Mouse (Mus musculus) 416B (cell line): ENCODE measurements around the gene Nfam1.

Experiments used
- DNase-seq: peaks from one replicate; pipeline ENCODE4 v3.0.0; 2011; ENCODE audit warnings: low read depth

The Nfam1 gene

GRCm38 (mm10) chr15:82958253-82958701 is 74.8 kb downstream of the Nfam1 start:
- DNase-seq = no peak

DNA sequence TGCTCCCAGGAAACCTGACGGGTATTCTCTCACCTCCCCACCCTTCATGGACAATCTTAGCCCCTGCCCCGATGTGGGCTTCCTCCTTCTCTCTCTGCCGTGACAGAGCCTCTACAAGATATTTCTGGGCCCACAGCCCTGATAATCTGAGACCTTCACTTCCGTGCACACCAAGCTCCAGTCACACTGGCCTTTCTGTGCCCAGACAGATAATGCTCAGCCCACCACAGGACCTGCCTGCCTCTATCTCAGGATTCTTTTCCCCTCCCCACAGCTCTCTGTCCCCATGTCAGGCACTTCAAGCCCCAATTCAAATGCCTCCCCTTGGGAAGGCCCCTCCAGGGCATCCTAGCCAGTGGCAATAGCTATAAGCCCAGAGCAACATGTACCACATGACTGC is 76.4 kb downstream of the Nfam1 start:
- no peak for DNase-seq

GRCm38 (mm10) chr15:82956310-82956709 is 76.8 kb downstream of the Nfam1 start:
- DNase-seq = no peak

DNA sequence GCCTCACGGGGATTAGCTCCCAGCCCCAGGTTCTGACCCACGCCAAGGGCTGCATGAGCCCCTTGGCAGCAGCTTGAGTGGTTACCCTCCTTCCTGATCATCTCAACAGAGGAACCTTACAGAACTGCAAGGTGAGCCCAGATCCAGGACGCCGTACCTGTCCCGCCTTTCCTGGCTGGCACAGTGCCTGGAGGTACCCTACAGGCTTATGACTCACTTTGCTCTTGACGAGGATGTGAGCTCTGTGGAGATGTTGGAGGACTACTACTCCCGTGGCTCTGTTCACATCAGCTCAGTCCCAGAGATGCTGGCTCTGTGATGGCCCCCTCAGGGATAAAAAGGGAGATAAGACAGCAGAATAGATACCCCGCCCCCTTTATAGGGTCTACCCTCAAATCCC is 77.8 kb downstream of the Nfam1 start:
- no peak for DNase-seq

DNA sequence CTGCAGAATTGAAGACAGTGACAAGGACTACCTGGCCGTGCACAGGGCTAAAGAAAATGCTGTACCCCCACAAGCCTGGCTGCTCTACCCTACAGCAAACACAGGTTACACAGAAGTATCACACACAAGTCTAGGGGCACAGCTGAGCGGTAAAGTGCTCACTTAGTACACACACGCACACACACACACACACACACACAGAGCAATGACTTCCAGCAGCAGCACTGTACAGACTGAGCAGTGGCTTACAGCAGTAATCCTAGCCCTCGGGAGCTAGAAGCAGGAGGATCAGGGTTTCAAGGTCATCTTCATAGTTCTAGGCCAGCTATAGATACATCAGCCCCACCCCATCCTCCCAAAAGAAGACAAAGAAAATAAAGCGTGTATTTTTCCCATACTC is 79.1 kb downstream of the Nfam1 start:
- DNase-seq = no peak

- DNase-seq = no peak
These were observed 80.0 kb downstream of the Nfam1 start for GRCm38 (mm10) chr15:82953096-82953495.

- DNase-seq = no peak
These were observed 80.8 kb downstream of the Nfam1 start for GRCm38 (mm10) chr15:82952292-82952705.

DNA sequence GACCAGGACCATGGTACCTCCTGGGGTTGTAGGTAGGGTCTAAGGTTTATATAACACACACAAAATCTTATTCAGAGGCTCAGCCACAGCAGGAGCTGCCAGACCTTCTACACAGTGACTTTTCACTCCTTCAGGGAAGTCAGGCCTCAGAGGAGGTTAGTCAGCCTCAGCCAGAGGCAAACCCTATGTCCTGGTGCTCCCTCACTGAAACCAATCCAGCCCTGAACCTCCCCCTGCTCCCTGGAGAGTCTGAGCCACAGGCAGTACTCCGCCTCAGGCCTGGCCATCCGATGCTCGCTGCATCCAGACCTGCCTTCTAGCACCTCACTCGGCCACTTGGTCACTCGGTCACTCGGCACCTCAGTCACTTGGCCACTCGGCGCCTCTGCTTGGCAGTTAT is 82.9 kb downstream of the Nfam1 start:
- no peak for DNase-seq

DNA sequence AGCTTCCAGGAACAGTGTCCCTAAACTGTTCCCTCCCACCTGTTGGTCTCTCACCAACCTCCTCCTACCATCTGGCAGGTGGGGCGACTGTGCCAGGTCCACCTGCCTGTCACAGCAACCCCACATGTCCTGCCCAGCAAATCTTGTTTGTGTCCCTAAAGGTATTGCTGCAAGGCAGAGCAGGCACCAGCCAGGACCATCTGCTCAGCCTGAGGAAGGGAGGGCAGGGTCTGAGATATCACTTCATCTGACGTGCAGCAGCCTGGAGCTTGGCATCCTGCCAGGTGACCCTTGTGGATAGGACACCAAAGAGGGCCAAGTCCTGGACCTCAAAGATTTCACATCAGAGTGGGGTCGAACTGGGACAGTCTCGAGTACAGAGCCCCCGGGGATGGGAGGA is 85.7 kb downstream of the Nfam1 start:
- no peak for DNase-seq

DNA sequence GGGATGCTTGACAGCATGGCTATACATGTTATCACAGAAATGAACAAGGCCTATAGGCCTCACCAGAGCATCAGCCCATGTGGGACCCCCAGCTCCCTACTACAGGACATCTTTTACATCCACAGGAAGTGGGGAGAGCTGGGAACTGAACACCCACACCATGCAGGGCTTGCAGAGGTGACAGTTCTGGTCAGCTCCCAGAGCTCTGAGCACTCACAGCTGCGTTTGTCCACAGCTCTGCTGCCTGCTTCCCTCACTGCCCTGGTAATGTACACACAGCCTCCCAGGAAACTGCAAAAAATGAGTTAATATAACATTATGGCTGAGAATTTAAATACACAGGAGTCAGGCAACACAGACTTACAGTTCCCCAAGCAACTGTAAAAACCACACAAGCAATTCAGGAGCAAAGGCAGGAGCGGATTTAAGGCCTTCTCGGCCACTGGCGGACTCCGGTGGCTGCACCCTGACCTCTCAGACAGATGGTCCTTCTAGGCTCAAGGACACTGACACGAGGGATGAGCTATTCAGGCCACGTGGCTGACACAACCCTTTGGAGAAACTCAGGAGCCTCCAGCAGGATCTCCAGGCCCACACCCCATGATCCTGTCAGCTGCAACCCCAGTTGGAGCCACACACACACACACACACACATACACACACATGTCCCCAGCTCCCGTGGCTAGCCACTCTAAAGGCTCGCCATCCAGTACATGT is 88.5 kb downstream of the Nfam1 start:
- DNase-seq = no peak
